Mouse (Mus musculus): ENCODE data around the gene Aph1b. TPM values are rescaled to one million over a fixed set of nuclear protein-coding genes. Genes with fewer than 3 reads are reported as not detected.
A peak's percentile ranks its signal among the peaks of the same experiment; 100 is the strongest.
"Not testable (repeated sequence)": the region's sequence is repeated elsewhere in the genome, so short reads cannot be mapped to it uniquely, and the experiment has no call there.

The Aph1b gene
- polyA plus RNA-seq, 1 experiment: 1.8 TPM

DNA sequence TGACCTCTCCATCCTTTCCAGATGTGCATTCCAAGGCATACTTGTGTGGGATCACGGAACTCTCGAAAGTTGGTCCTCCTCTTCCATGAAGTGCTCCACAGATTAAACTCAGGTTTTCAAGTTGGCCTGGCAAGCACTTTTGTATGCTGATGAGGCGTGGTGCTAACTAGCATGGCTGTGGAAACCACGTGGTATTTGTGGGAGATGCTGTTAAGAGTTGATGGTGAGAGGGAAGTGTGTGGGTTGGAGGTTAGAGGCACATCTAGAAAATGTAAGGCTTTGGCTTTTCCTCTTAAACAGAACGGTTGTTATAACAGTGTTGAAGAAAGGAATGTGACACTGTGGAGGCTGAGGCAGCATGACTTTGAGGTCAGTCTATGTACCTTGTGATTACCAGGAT is 25.7 kb upstream of the Aph1b start:
- H3K4me1 ChIP-seq (replicated peaks; ENCODE audit: control insufficient read depth, insufficient read depth, low read length): peaks cover 5% of the 10 kb centered on the region
- no peaks in the 10 kb centered on the region for H3K27me3 ChIP-seq (ENCODE audit: control insufficient read depth, insufficient read depth, low read length)
- TF ChIP-seq CTCF (IDR thresholded peaks at IDR 0.05; ENCODE audit: borderline replicate concordance, control insufficient read depth, extremely low read depth, insufficient read depth, low read length, poor library complexity): no peak
- no peak for TF ChIP-seq POLR2A (IDR thresholded peaks at IDR 0.05; ENCODE audit: control insufficient read depth, extremely low read depth, insufficient read depth, low read length, poor library complexity)
- no peaks in the 10 kb centered on the region for H3K36me3 ChIP-seq (ENCODE audit: control insufficient read depth, insufficient read depth, low read length)
- no peak for DNase-seq
- H3K4me3 ChIP-seq (ENCODE audit: control insufficient read depth, insufficient read depth, low read length): no peak overlapping the region
- 40% methylated on average over 5 of the region's 5 CpGs for WGBS
- H3K27ac ChIP-seq (ENCODE audit: control insufficient read depth, insufficient read depth, low read length): no peak overlapping the region

GRCm38 (mm10) chr9:66813392-66813791 is 18.1 kb upstream of the Aph1b start:
- Histone ChIP-seq H3K36me3 (ENCODE audit: control insufficient read depth, insufficient read depth, low read length) (no peaks in the 10 kb centered on the region), H3K4me1 (replicated peaks; ENCODE audit: control insufficient read depth, insufficient read depth, low read length) (peaks cover 7% of the 10 kb centered on the region), H3K27ac (ENCODE audit: control insufficient read depth, insufficient read depth, low read length) (no peak overlapping the region), H3K27me3 (ENCODE audit: control insufficient read depth, insufficient read depth, low read length) (no peaks in the 10 kb centered on the region), H3K4me3 (ENCODE audit: control insufficient read depth, insufficient read depth, low read length) (no peak overlapping the region)
- 35% methylated on average over 2 of the region's 2 CpGs for WGBS
- DNase-seq: no peak
- TF ChIP-seq POLR2A (IDR thresholded peaks at IDR 0.05; ENCODE audit: control insufficient read depth, extremely low read depth, insufficient read depth, low read length, poor library complexity): no peak
- TF ChIP-seq CTCF (IDR thresholded peaks at IDR 0.05; ENCODE audit: borderline replicate concordance, control insufficient read depth, extremely low read depth, insufficient read depth, low read length, poor library complexity): no peak

DNA sequence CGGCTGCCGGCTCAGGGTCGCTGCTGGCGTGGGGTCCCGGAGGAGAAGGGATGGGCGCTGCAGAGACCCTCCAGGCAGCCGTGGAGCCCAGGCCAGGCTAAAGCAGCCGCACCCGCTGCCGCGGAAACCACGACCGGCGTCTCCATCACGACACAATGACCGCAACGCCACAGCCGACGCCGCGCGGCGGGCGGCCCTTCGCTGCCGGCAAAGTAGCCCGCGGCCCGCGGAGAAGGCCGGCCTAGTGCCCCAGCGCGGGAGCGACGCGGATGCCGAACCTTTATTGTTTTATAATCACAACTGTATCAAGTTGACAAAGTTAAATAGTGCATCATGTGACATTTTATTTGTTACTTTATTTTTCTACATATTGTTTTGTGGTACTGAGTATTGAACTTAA is 10.7 kb upstream of the Aph1b start:
- H3K4me3 ChIP-seq (ENCODE audit: control insufficient read depth, insufficient read depth, low read length); H3K27ac ChIP-seq (ENCODE audit: control insufficient read depth, insufficient read depth, low read length); H3K27me3 ChIP-seq (ENCODE audit: control insufficient read depth, insufficient read depth, low read length); H3K36me3 ChIP-seq (ENCODE audit: control insufficient read depth, insufficient read depth, low read length); H3K4me1 ChIP-seq (replicated peaks; ENCODE audit: control insufficient read depth, insufficient read depth, low read length); DNase-seq: not testable (repeated sequence)
- WGBS: 18% methylated on average over 34 of the region's 37 CpGs

- DNase-seq: no peak
- Histone ChIP-seq H3K4me3 (ENCODE audit: control insufficient read depth, insufficient read depth, low read length) (no peak overlapping the region), H3K27ac (ENCODE audit: control insufficient read depth, insufficient read depth, low read length) (no peak overlapping the region), H3K4me1 (replicated peaks; ENCODE audit: control insufficient read depth, insufficient read depth, low read length) (peaks cover 3% of the 10 kb centered on the region), H3K36me3 (ENCODE audit: control insufficient read depth, insufficient read depth, low read length) (no peaks in the 10 kb centered on the region), H3K27me3 (ENCODE audit: control insufficient read depth, insufficient read depth, low read length) (peaks cover 5% of the 10 kb centered on the region; the same call in 1 of the 2 replicates)
- 70% methylated on average over 12 of the region's 12 CpGs for WGBS
- no peak for TF ChIP-seq POLR2A (IDR thresholded peaks at IDR 0.05; ENCODE audit: control insufficient read depth, extremely low read depth, insufficient read depth, low read length, poor library complexity)
- no peak for TF ChIP-seq CTCF (IDR thresholded peaks at IDR 0.05; ENCODE audit: borderline replicate concordance, control insufficient read depth, extremely low read depth, insufficient read depth, low read length, poor library complexity)
Measured at GRCm38 (mm10) chr9:66801947-66802346, 6.7 kb upstream of the Aph1b start.

DNA sequence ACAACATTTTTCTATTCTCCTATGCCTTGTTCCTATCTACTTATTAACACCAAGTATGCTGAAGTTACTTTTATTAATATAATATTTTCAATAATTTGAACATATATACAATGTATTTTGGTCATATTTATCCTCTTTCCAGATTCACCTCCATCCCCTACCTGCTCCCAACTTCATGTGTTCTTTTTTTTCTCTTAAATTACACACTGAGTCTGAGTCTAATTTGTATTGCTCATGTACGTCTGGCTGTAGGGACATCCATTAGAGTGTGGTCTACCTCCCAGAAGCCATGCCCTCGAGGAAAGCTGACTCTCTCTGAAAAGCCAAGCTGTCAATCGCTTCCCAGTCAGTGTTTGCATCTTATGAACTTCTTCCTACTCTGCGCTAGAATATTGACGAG is 1.4 kb upstream of the Aph1b start, which contains the start of gene Gm10647:
Gm10647 (plus strand) TSS at position 301 of the 400 bp plus-strand sequence.
- Histone ChIP-seq H3K27me3 (ENCODE audit: control insufficient read depth, insufficient read depth, low read length) (no peaks in the 10 kb centered on the region), H3K4me3 (ENCODE audit: control insufficient read depth, insufficient read depth, low read length) (peak within 1 kb of the TSS; percentile 77), H3K4me1 (replicated peaks; ENCODE audit: control insufficient read depth, insufficient read depth, low read length) (0 out of 2 replicates have a peak, but pooled peaks cover 4% of the 10 kb centered on the region), H3K36me3 (ENCODE audit: control insufficient read depth, insufficient read depth, low read length) (no peaks in the 10 kb centered on the region), H3K27ac (ENCODE audit: control insufficient read depth, insufficient read depth, low read length) (no peak within 1 kb of the TSS)
- DNase-seq: no peak
- WGBS: 92% methylated on average over 5 of the region's 5 CpGs
- no peak for TF ChIP-seq POLR2A (IDR thresholded peaks at IDR 0.05; ENCODE audit: control insufficient read depth, extremely low read depth, insufficient read depth, low read length, poor library complexity)
- no peak for TF ChIP-seq CTCF (IDR thresholded peaks at IDR 0.05; ENCODE audit: borderline replicate concordance, control insufficient read depth, extremely low read depth, insufficient read depth, low read length, poor library complexity)

GRCm38 (mm10) chr9:66794629-66795463 is 444 bp downstream of the Aph1b start:
- peak overlapping the region; percentile 77 for H3K4me3 ChIP-seq (ENCODE audit: control insufficient read depth, insufficient read depth, low read length)
- no peak for DNase-seq
- no peaks in the 10 kb centered on the region for H3K27me3 ChIP-seq (ENCODE audit: control insufficient read depth, insufficient read depth, low read length)
- WGBS: 9% methylated on average over 43 of the region's 43 CpGs
- no peaks in the 10 kb centered on the region for H3K36me3 ChIP-seq (ENCODE audit: control insufficient read depth, insufficient read depth, low read length)
- no peak overlapping the region for H3K27ac ChIP-seq (ENCODE audit: control insufficient read depth, insufficient read depth, low read length)
- 0 out of 2 replicates have a peak, but pooled peaks cover 4% of the 10 kb centered on the region for H3K4me1 ChIP-seq (replicated peaks; ENCODE audit: control insufficient read depth, insufficient read depth, low read length)
- TF ChIP-seq CTCF (IDR thresholded peaks at IDR 0.05; ENCODE audit: borderline replicate concordance, control insufficient read depth, extremely low read depth, insufficient read depth, low read length, poor library complexity): no peak
- no peak for TF ChIP-seq POLR2A (IDR thresholded peaks at IDR 0.05; ENCODE audit: control insufficient read depth, extremely low read depth, insufficient read depth, low read length, poor library complexity)

All from thymus, adult 2 months (tissue).